Mouse (Mus musculus) thymus, adult 2 months (tissue): ENCODE measurements around the gene Spef2. TPM values are rescaled to one million over a fixed set of nuclear protein-coding genes. Genes with fewer than 3 reads are reported as not detected.

Experiments
- DNase-seq: peaks from one replicate; pipeline ENCODE4 v3.0.0; 2021
- H3K27ac ChIP-seq: fragments of 200-500 bp; 2 replicates; pipeline ENCODE4 v1.5.1; 2012; ENCODE audit warnings: low read length, control low read depth; ENCODE audit not compliant: control insufficient read depth, insufficient read depth
- H3K27me3 ChIP-seq: fragments of 200-500 bp; 2 replicates; pipeline ENCODE4 v1.6.1; 2012; ENCODE audit warnings: mild to moderate bottlenecking, low read length, moderate library complexity, mixed read lengths; ENCODE audit not compliant: control insufficient read depth, insufficient read depth
- H3K36me3 ChIP-seq: fragments of 200-500 bp; 2 replicates; pipeline ENCODE4 v1.6.1; 2012; ENCODE audit warnings: mild to moderate bottlenecking, low read length, moderate library complexity; ENCODE audit not compliant: control insufficient read depth, insufficient read depth
- H3K4me1 ChIP-seq: fragments of 200-500 bp; replicated peaks from 2 replicates; pipeline ENCODE4 v1.6.1; 2012; ENCODE audit warnings: low read length; ENCODE audit not compliant: control insufficient read depth, insufficient read depth
- H3K4me3 ChIP-seq: fragments of 200-500 bp; 2 replicates; pipeline ENCODE4 v1.5.1; 2012; ENCODE audit warnings: mild to moderate bottlenecking, low read length, control low read depth, moderate library complexity; ENCODE audit not compliant: control insufficient read depth, insufficient read depth
- CTCF ChIP-seq: fragments of 200-500 bp; IDR thresholded peaks from 2 replicates; pipeline ENCODE4 v1.5.1; 2012; ENCODE audit warnings: mild to moderate bottlenecking, control low read depth, low read length, moderate library complexity, borderline replicate concordance; ENCODE audit not compliant: control insufficient read depth, poor library complexity, insufficient read depth; ENCODE audit errors: extremely low read depth
- POLR2A ChIP-seq: fragments of 200-500 bp; IDR thresholded peaks from 2 replicates; pipeline ENCODE4 v1.6.1; 2012; ENCODE audit warnings: mild to moderate bottlenecking, low read length, control low read depth, moderate library complexity; ENCODE audit not compliant: control insufficient read depth, poor library complexity, insufficient read depth; ENCODE audit errors: extremely low read depth
- WGBS: fragments of 180-500 bp; shearing (Covaris S2); methylation state at CpG from one replicate; pipeline ENCODE4 v1.1.7; 2018; 5-methylcytosine and 5-hydroxymethylcytosine counted together
- polyA plus RNA-seq: library from polyadenylated mRNA; depleted of rRNA; stranded (reverse); fragments of >200 nt; gene quantifications from 2 replicates; pipeline ENCODE4 v1.2.3, GENCODE M21; 2012; rRNA removed

The Spef2 gene
- polyA plus RNA-seq, 1 experiment, result 0.18 TPM

DNA sequence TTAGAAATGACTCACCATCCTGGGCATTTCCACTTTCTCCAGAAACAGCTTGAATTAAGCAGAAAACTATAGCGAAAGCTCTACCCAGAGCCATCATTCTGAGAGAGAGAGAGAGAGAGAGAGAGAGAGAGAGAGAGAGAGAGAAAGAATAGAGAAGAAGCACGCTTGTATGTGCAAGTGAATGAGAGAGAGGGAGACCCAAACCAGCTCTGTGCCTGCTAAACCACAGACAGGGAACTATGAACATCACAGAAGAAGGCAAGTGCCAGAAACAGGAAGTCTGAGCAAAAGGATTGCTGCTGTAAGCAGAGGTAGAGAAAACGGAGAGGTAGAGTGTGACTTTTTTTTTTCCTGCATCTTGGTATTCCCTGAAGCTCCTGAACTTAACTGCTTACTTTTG, 219.0 kb downstream of the Spef2 start:
- TF ChIP-seq CTCF (no peak), POLR2A (no peak)
- Histone ChIP-seq H3K27ac (no peak overlapping the region), H3K36me3 (no peaks in the 10 kb centered on the region), H3K4me3 (no peak overlapping the region), H3K27me3 (no peaks in the 10 kb centered on the region), H3K4me1 (no peaks in the 10 kb centered on the region)
- WGBS, result 4% methylated on average over 3 of the region's 3 CpGs
- peak; percentile 37 for DNase-seq

Other genes starting within 250 kb of the Spef2 start
- gene Il7r, start 218.7 kb downstream of the Spef2 start, polyA plus RNA-seq, result 10.1 and 10.9 TPM in 2 replicates